Mouse (Mus musculus) common myeloid progenitor, adult 5-6 weeks (primary cell): ENCODE measurements around the gene A830031A19Rik. TPM values are rescaled to one million over a fixed set of nuclear protein-coding genes. Genes with fewer than 3 reads are reported as not detected.

ENCODE experiments used
- ATAC-seq: replicated peaks from 2 replicates; pipeline ENCODE4 v1.8.0; 2016; ENCODE audit warnings: low read depth, mild to moderate bottlenecking, moderate TSS enrichment, inconsistent platforms; ENCODE audit not compliant: poor library complexity, severe bottlenecking
- total RNA-seq: library from RNA; stranded (forward); fragments of 200-1000, 187-1606 nt; gene quantifications from 2 replicates; pipeline ENCODE4 v1.2.3, GENCODE M21; 2017

The A830031A19Rik gene
- total RNA-seq, 1 experiment from 2014 or later: not detected

DNA sequence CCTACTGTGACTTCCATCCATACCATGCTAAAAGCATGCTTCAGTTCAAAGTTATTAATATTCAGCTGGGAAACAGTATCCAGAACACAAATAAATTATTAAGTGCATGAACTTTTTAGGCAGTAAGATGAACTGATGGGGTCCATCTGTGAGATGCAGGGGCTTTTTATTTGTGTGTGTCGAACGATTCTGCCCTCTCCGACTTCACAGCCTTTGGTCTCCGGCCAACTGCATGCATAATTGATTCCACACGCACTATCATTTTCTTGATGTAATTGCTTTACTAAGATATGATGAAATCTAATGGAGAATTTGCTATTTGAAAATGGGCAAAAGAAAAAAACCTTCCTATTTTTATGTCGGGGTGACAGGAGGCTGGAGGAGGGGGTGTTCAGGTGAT, 22.2 kb upstream of the A830031A19Rik start:
- ATAC-seq: no peak

DNA sequence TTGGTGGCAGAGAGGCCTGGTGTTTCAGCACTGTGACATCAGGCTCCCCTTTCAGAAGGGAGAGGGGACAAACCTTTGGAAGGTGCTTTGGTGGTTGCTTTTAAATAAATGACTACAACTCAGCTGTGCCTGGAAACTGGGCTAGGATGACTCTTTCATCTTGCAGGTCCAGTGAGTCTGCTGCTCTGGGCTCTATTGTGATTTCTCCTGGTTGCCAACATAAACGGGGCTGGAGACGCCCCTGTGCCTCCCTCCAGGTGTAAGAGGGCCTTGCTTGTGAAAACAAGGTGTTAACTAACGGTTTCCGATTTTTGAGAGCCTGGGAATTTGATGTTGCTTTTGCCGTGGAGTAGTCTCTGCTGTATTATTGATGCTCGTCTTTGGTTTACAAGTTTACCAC, 21.6 kb upstream of the A830031A19Rik start:
- ATAC-seq: no peak

DNA sequence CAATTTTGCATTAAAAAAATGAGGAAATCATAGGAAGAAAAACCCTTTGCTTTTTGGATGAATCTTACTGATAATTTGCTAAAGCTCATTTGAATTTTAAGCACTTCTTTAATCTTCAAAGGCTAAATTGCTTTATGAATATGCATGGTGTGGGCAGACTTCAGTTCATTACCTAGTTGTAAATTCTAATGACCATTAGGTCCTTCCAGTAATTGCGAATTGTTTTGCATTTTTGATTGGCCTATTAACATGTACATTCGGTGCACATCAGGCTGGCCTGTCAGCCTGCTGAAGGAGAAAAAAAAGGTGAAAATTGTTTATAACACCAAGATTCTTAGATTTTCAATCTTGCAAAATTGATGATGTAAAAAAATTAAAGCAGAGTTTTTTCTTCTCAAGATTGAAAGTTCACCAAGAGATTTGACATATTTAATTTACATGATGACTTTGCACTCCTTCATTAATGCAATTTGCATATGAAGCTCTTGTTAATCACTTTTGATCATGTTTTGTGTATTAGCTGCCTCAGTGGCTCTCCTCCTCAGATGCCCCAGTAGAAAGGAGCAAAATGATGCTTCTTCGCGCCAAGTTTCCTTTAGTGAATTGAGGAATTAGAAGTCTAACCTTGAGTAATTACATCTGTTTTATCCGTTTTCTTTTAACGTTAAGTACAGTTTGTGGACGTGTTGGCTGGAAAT, 21.0 kb upstream of the A830031A19Rik start:
- ATAC-seq: no peak

DNA sequence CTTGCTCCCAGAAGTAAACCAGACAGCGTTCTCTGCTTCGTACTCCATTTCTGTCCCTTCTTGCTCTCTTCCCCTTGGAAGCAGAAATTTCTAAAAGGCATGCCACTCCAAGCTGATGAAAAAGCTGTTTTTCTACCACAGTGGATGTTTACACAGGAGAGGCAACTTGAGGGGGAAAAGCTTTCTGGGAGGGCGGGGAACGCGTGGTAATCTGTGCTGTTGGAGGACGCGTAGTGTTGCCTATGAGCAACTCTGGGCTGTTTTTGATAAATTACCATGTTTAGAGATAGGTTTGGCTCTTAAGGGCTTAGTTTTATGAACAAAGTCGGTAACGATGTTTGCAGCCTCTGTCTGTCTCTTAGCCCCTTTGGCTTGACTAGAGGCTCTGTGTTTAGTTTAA, 20.4 kb upstream of the A830031A19Rik start:
- ATAC-seq: no peak

DNA sequence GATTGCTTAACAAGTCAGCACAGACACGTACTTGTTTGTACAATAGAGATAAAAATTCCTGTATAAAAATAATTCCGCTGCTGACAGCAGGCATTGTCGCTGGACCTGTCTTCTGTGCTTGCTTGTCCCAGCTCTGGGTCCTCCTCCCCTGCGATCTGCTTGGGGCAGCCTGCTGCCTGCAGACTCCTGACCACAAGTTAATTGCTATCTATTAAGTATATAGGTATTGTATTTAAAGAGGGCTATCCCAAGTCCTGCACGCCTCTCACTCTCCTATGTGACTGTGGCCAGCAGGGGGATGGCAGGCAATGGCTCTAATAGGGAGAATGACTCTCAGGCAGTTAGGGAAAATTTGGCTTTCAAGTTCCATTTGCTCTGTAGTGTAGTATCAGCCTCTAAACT, 19.2 kb upstream of the A830031A19Rik start:
- peak; percentile 36 for ATAC-seq

DNA sequence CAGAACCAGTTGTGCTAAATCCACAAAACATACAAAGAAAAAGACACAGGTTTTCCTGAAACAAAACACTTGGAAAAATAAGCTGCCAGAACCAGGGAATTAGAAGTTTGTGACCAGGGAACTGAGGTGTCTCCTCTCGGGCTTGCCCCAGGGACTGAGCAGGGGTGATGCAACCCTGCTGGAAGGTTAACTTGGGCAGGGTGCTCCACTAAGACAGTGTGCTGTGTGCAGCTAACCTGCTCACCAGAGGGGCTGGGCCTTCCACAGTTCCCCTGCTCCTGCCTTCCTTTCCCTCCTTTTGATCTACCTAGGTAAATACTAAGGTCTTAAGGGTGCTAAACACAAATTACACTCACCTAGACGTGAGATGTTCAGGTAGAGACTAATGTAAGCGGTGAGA, 17.8 kb upstream of the A830031A19Rik start:
- no peak for ATAC-seq

DNA sequence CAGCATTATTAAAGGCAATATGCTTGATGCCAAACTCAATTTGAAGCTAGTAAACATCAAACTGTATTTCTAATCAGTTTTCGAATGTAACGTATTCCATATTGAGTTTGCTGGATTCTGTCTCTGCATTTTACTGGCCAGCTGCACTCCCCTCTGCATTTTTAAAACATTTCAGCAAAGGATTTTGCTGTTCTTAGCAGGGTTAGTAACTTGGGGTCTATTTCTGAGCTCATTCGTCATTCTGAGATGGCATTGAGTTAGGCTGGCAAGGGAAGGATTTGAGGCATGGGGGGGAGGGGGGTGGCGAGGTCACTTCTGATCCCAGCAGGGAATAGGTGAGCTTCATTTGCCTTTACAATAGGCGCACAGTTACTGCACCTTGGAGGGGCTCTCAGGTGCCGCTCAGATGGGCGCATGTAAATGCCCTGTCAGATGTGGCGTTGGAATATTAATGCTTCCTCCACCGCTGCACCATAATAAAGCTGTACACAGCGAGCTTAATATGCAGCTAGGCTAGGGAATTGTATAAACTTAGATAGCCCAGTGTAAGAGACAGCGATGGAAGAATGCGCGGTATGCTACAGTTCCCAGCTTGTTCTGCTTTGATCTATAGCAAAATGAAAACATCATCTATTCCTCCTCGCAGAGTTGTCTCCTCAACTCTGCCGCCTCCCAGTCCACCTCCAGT, 16.7 kb upstream of the A830031A19Rik start:
- no peak for ATAC-seq

DNA sequence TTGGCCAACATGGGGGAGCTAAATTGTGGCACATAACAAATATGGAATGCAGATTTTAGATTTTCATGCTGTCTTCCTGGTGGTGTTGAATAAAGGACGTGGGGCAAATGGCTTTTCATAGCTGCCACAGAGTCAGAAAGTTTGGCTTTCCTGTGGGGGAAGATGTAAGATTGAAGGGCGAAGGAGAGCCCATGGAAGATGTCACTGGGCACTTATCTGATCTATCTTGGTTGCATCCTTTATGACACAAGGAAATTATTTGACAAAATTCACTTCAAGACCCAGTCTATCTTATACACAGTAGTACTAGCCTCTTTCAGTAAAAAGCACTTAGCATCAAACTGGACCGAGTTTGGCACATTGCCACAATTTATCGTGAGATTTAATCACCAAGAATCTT, 15.6 kb upstream of the A830031A19Rik start:
- ATAC-seq: no peak

DNA sequence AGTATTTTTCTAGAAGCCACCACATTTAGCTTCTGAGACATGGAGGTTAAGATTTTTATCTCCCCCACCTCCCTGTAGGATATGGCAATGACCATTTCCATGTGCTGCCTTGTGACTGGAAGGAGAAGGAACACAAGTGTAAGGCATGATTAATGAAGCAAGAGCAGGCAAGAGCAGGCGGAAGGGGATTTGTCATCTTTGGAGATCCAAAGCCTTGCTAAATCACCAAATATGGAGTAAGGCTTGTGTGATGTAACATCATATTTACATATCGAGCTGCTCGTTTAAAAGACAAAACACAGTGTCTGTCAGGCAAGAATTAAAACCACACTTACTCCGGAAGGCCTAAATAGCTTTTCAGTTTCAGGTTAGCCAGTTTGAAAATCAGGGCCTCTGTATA, 12.2 kb upstream of the A830031A19Rik start:
- peak; percentile 39 for ATAC-seq

DNA sequence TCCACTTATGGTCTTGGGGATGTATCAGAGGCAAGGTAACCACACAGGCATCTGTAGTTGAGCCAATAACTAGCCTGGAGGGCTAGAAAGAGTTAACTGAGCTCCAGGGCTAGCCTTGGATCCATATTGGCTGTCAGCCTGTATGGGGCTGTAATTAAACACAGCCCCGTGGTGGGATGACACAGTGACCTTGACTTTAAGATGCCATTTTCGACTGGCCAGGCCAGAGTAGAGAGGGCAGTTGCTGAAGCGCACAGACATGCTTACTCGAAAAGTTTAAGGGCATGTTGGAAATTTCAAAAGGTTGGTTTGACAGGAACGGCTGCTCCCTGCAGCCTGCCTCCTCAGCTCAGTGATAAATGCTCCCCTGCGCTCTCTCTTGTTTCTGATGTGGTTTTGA, 11.1 kb upstream of the A830031A19Rik start:
- no peak for ATAC-seq

DNA sequence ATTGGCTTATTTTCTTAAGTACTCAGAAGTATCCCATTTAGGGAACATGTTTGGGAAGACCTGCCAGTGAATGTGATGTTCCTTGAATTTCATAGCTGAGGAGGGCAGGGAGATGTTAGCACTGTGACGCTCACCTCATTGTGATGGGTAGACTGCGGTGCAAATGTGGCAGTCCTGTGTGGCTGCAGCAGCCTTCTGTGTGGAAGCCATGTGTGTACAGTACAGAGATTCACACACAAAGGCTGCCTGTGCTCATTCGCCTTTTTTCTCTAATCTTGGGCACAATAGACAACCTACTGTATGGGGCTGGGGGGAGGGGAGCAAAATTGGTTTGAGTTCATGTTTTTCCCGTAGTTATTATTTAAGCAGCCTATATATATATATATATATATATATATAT, 9.7 kb upstream of the A830031A19Rik start:
- no peak for ATAC-seq

DNA sequence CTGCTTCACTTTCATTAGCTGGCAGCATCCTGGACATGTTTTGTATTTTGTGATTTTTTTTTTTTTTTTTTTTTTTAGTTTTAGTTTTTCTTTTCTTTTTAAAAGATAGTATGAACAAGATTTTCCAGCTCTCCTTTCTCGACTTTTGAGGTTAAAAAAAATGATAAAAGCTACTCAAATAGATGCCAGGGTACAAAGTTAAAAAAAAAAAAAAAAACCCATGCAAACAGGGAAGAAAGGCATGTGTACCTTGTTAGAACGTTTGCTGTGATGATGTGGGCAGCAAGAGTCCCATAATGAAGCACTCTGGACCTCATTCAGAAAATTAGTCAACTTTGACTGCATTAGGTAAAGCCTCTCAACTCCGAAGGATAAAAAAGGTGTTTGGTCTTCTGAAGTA, 9.2 kb upstream of the A830031A19Rik start:
- ATAC-seq: no peak

DNA sequence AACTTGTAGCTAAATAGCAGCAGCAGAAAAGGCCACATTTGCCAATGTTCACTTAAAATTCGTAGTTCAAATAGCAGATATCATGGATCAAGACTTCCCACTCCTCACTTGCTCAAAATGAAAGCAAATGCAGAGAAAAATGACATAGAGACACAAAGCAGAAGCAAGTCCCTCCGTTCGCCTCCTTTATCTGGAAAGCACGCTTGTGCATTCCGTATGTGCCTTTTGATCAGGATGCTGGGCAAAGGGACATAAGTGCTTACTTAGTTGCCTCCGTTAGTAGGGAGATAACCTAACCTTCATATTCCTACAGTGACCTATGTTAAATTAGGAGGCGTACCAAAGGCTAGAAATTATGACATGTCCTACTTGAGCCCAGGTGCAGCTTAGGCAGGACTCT, 8.6 kb upstream of the A830031A19Rik start:
- no peak for ATAC-seq

DNA sequence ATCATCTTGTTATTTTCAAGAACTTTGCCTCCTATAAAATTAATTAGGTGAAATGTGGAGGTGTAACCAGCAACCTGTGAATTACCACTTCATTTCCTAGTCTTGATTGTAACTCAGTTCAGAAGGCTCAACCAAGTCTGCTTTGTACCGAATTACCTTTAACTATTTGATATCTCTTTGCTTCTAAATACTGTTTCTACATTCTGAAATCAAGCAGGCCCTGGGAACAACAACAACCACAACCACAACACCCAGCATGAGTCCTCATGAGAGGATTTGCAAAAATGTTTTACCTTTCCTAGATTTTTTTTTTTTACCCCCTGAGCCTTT, 8.2 kb upstream of the A830031A19Rik start:
- no peak for ATAC-seq

DNA sequence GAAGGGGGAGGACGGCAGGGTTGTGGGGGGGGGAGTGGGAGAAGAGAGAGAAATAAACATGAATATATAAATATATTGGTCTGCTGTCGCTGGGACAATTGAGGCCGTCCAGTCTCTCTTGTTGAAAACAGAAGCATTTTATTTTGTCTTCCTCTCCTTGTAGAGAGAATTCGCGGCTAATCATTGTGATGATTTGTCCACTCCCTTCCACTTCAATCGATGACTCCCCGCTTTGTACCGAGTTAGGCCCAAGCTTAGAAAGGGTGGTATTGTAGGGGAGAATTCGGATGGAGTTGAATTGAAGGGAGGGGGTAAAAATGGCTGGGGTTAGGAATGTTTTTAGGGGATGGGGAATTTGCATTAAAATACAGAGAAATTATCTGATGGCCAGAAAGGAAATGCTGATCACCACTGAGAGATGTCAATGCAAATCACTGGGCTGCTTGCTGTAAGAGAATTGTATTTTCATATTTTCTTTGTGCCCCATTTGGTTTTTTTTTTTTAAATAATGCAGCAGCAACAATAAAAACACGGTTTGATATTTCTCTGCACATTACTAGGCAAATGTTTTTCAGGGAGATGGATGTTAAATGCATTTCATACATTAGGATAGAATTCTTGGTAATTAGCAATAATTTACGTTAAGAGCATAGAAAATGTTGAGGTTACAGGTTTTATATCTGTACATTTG, 7.7 kb upstream of the A830031A19Rik start:
- no peak for ATAC-seq

DNA sequence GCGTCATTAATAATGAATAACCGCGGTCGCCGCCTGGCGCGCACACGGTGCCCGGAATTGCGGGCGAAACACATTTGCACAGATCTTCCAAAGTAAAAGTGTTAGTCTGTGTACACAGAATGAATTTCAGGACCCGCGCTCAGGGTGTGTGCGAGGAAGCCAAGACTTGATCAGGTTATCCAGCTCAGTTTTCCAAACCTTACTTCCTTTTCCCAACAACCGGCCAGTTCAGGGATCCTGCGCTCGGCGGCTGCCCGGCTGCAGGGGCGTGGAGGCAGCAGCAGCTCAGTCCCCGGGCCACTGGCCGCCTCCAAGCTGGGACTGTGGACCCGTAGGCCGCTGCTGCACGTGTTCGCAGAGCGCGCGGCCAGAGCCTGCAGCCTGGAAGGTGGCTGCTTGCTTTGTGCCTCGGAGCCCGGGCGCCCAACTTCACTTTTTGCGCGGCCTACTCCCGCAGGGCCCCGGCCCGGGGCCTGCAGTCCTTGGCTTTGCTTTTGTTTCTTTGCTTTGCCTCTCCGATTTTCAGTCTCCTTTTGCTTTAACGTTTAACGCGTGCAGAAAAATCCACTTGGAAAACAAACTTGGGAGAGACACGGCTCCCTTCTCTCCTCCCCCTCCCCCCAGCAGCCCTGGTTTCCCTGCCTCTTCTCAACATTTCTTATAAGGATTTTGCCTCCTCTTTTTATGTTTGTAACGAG, 7.0 kb upstream of the A830031A19Rik start:
- no peak for ATAC-seq

DNA sequence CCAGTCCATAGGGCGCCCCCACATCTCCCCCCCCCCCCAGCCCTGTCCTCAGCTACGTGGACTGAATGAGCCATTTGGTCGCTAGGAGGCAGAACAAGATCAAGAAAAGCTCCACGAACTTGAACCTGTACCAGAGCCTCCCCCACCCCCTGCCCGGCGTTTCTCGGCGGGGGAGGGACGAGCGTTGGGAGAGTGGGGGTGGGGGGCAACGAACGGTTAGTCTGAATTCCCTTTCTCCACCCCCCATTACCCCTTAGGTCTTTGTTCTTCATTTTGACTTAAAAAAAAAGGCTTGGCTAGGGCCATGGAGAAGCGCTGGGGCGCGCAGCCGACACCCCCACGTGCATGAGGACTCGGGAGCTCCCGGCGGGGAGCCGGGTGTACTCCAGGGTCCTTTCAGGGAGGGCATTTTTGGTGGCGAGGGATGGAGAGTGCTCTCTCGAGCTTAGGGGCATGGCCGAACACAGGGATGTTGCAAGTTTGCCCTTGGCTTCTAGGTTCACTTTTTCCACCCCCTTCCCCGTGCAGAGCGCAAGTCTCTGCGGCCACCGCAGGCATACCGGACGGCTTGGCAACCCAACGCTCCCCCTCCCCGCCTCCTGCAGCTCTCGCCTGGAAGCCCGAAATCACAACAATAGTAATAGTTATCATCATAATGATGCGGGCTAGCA, 6.3 kb upstream of the A830031A19Rik start:
- peak; percentile 16 for ATAC-seq

DNA sequence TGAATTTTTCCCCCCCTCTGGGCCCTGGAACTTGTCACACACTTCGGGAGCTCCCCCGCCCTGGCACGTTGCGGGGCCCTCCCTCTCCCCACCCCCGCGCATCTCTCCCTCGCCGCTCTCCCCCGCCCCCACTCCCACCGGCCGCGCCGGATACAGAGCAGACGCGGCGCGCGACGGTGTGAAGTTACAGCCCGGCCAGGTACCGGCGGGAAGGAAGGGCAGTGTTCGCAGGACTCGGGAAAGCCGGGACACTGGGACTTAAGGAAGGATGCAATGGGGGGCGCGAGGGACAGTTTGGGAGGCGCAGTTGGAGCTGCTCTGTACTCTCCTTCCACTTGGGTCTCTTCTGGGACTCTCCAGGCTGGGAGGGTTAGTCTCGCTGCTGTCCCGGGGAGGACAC, 5.7 kb upstream of the A830031A19Rik start:
- ATAC-seq: no peak

DNA sequence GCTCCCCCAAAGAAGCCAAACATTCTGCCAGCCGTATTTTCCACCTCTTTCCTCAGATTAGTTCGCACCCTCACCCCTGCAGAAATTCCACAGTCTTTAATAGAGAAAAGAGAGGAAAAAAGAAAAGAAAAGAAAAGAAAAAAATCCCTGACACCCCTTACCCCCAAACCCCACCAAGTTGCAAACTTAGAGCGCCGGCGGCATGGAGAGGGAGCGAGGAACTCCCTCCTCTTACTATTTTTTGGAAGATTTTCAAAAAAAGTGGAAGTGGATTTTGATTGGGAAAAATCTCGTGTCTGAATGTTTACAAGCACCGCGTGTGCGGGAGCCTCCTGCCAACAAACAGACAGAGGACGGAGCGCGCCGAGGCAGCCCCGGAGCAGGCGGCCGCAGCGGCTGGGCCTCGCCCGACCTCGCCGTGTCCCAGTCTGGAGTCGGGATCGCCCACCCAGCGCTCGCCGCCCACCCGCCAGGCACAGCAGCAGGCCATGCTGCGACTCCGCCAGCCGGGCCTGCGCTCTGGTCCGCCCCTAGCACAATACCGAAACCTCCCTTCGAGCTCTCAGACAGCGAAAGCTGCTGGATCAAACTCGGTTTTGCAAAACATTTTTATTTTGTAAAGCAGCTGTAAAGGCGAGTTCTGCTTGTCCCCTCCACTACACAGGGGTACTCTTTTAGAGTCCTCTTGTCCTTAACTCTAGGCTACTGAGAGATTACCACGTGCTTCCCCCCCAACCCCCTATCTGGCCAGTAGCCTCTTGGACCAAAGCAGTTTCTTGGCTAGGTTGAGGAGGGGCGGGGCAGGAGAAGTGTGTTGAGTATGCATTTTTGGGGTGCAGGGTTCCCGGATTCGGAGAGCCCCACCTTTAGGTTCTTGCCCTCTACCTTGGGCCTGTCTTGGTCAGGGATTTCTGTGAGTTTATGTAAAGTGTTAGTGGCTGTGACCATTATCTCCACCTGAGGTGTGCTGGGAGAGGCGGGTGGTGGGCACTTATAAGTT, 4.8 kb upstream of the A830031A19Rik start:
- ATAC-seq: no peak
